Mouse (Mus musculus): ENCODE data around the gene Esr1.

DNA sequence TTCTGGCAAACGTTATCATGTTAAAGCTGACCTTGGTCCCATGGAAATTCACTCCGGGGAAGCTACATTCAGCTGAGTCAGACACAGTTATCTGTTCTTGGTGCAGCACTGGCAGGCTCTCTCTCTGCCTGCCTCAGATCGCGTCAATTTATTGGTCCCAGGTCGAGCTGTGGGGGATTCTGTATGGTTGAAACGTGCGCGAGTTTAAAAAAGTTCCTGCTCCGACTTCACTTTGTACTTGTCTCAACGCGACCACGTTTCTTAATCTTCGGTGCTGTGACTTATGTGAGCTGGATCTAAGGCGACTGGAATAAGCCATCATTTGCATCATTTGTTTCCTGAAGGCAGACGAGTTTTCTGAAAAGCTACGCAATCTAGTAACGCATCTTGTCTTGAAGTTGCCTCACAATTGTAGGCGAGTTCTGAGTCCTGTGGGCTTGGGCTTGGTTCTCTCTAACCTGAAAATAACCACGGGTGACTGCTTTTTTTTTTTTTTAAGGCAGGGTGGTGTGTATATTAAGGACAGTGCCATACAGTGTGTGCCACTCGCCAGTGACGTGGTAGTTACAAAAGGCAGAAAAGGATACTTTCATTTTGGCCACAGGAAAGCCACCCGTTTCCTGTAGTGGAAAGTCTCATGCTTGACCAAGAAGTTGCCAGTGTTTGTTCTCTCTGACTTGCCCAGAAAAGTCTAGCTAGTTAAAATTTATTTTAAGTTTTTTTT, 1.1 kb downstream of the Esr1 start:
- no peak for TF ChIP-seq CTCF (IDR thresholded peaks at IDR 0.05; ENCODE audit: low read depth, low read length)
- no peak for TF ChIP-seq POLR2A (IDR thresholded peaks at IDR 0.05; ENCODE audit: insufficient read depth, low read length)
